Comparison of ENCODE assay signal across 8 mouse cellular contexts in the genomic region with DNA sequence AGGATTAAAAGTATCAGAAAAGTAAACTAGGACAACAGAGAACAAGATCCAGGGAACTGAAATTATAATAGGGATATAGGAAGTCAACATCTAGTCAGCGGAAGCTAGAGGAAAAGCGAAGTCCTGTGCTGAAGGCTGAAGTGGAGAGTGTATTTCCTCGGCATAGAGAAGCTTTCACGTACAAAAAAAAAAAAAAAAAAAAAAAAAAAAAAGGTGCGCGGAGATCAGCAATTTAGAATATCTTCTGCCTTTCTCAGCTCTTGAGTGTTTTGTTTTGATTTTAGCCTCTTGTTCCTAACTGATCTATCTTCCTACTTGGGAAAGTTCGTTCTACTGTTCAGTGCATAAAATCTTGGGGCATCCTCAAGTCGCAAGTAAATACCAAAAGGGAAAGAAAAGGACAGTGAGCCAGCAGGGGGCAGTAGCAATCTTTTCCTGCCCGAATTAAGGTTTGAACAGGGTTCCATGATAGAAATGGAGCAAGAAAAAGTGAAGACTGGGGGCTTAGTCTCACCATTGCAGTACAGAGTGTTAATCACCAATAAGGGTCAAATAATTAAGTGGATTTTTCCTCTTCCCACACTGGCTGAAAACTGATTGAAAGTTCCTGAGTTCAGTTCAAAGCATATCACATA. TPM values are rescaled to one million over a fixed set of nuclear protein-coding genes. Genes with fewer than 3 reads are reported as not detected.
DNase-seq lines count a peak whose midpoint lies in the region; ATAC-seq and TF ChIP-seq lines count a peak whose summit lies in the region.

No protein-coding gene starts in this region.

- DNase-seq in ovary, postnatal 36 days (ENCODE audit: low spot score): peak; percentile 15
- no peak for DNase-seq in ovary, adult 18-20 months (ENCODE audit: low spot score)
- peak; percentile 29 for DNase-seq in cerebellum, adult 9-10 months
- DNase-seq in forebrain, postnatal 0 days: peak; percentile 84
- DNase-seq in layer of hippocampus, adult 11-12 months (ENCODE audit: low spot score): peak; percentile 34
- DNase-seq in gastrocnemius, adult 18-20 months (ENCODE audit: low spot score): no peak

- H3K4me2 ChIP-seq in forebrain, postnatal 0 days (ENCODE audit: low read depth): peak overlapping the region; percentile 52
- H3K4me2 ChIP-seq in midbrain, embryonic 12.5 days (replicated peaks): peak overlapping the region; percentile 46

- no peak overlapping the region for H3K27ac ChIP-seq in forebrain, postnatal 0 days (ENCODE audit: low read depth, low read length)
- H3K27ac ChIP-seq in midbrain, embryonic 12.5 days (replicated peaks): no peak overlapping the region

- peak; percentile 48 for ATAC-seq in forebrain, postnatal 0 days
- no peak for ATAC-seq in midbrain, embryonic 12.5 days (ENCODE audit: low FRiP score, low read depth)
- ATAC-seq in megakaryocyte-erythroid progenitor cell, adult 5-6 weeks (replicated peaks; ENCODE audit: low FRiP score, low TSS enrichment, poor library complexity, severe bottlenecking): no peak

- H3K9me3 ChIP-seq in forebrain, postnatal 0 days (ENCODE audit: low read length): no peaks in the 10 kb centered on the region
- H3K9me3 ChIP-seq in midbrain, embryonic 12.5 days: no peaks in the 10 kb centered on the region

- H3K9ac ChIP-seq in forebrain, postnatal 0 days: no peak overlapping the region
- no peak overlapping the region for H3K9ac ChIP-seq in midbrain, embryonic 12.5 days (replicated peaks)

- WGBS in forebrain, postnatal 0 days: 23% methylated on average over 9 of the region's 9 CpGs
- 20% methylated on average over 9 of the region's 9 CpGs for WGBS in midbrain, embryonic 12.5 days

- H3K4me3 ChIP-seq in forebrain, postnatal 0 days (ENCODE audit: low read depth, low read length): peak overlapping the region; percentile 36
- peak overlapping the region; percentile 20 for H3K4me3 ChIP-seq in midbrain, embryonic 12.5 days

- no peaks in the 10 kb centered on the region for H3K4me1 ChIP-seq in forebrain, postnatal 0 days (ENCODE audit: insufficient read depth)
- no peaks in the 10 kb centered on the region for H3K4me1 ChIP-seq in midbrain, embryonic 12.5 days

- peak; percentile 72 for TF ChIP-seq CTCF in forebrain, postnatal 0 days (IDR thresholded peaks at IDR 0.05; ENCODE audit: low read depth)

- H3K27me3 ChIP-seq in forebrain, postnatal 0 days (ENCODE audit: insufficient read depth, low read length): no peaks in the 10 kb centered on the region
- 0 out of 2 replicates have a peak, but pooled peaks cover 3% of the 10 kb centered on the region for H3K27me3 ChIP-seq in midbrain, embryonic 12.5 days

- H3K36me3 ChIP-seq in forebrain, postnatal 0 days (ENCODE audit: insufficient read depth): no peaks in the 10 kb centered on the region
- H3K36me3 ChIP-seq in midbrain, embryonic 12.5 days: no peaks in the 10 kb centered on the region

RNA-seq across cellular contexts. Expression of a gene that starts 0.6 kb away (rescaled TPM):
- total RNA-seq in forebrain, postnatal 0 days (2014; rRNA removed): 99.8 and 108 TPM in 2 replicates
- 23.3 and 47.6 TPM in 2 replicates for polyA plus RNA-seq in forebrain, postnatal 0 days (2015; fragmentation: Nextera tagmentation; extraction: Ambion mirVana)
- 3.7 TPM in 2 replicates for polyA plus RNA-seq in midbrain, embryonic 12.5 days (2016; fragmentation: Nextera tagmentation; extraction: Ambion mirVana)
- not detected in 2 replicates for total RNA-seq in megakaryocyte-erythroid progenitor cell, adult 5-6 weeks (2014; fragmentation: Nextera tagmentation)
- not detected in 2 replicates for total RNA-seq in megakaryocyte-erythroid progenitor cell, adult 5-6 weeks (2017)
- not detected for total RNA-seq in gastrocnemius, adult 18-20 months (2021)

Comparison
In these comparisons a context has a peak if more than half of its experiments do, and no peak if none do; other contexts are left out.
1. DNase-seq: peak in ovary, postnatal 36 days (single experiment), cerebellum, adult 9-10 months (single experiment), forebrain, postnatal 0 days (single experiment) and layer of hippocampus, adult 11-12 months (single experiment); none in ovary, adult 18-20 months (single experiment) and gastrocnemius, adult 18-20 months (single experiment).
2. RNA of a gene that starts 0.6 kb away (total RNA-seq): 99.8 to 108 TPM in forebrain, postnatal 0 days; not detected in megakaryocyte-erythroid progenitor cell, adult 5-6 weeks and not detected in gastrocnemius, adult 18-20 months; every median in the first group is over 100 times any median in the second.